Mouse (Mus musculus) embryo, embryonic 10.5 days (tissue): ENCODE data around the gene Osbpl6.
A peak's percentile ranks its signal among the peaks of the same experiment; 100 is the strongest.

Experiments
- DNase-seq: peaks from one replicate; pipeline ENCODE4 v3.0.0-alpha.2; 2015; ENCODE audit warnings: low spot score

Gene Osbpl6

DNA sequence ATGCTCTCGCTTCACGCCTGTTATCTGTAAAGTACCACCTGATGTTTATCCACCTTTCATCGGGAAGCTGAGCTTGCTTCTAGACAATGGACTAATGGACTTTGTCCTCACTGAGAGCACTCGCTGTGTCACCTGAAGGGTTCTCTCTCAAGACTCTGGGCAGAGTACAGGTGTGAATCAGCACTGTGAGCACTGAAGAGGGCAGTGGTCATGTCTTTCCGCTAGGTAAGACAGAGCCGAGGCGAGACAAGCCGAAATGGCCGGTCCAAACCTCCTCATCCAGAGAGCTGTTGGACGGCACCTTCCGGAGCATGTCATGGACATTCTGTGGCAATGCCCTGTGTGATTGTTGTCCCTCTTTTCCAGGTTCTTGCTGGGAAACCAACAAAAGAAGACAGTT, 92.6 kb downstream of the Osbpl6 start:
- no peak for DNase-seq

DNA sequence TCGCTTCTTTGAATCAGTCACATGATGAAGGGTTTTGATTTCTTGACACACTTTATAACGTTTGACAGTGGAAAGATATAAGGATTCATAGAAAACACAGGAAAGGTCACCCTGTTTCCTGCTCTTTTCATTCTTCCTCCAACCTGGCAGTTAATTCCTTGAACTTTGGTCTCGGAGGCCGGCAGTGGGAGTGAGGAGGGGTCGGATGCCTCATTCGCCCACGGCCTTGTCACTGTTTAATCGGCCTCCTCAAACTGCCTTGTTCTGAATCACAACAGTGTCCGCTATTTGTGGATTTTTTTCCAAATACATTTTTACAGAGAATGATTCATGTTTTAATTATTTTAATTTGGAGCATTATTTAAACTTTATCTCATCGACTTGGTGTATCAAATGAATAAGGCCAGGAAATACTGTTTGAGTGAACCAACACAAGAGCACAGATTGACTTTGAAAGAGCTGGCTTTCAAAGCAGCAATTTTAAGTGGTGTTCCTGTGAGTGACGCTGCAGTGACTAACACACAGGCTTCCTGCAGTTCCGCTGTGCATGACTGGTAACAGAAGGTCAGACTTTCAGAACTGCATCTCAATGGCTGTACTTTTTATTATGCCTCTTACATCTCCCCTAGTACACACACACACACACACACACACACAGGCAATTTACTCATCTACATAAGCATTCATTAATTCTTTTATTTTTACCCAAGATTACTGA, 98.0 kb downstream of the Osbpl6 start:
- peak; percentile 23 for DNase-seq

DNA sequence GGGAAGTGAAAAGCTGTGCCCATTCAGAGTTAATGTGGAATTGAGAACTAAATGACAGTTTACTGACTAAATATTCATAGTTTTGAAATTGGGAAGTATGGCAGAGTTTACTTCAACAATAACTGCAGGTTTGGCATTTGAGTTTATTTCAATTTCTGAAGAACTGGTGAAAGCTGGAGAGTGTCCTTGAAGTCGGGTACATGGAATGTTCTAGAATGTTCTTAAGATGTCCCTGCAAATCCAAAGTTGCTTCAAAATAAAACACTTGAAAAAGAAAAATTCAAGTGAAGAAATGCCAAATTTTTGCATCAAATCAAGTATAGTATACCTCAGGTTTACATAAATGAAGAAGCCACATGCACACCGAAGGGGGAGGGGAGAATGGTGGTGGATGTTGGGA, 98.7 kb downstream of the Osbpl6 start:
- DNase-seq: no peak

DNA sequence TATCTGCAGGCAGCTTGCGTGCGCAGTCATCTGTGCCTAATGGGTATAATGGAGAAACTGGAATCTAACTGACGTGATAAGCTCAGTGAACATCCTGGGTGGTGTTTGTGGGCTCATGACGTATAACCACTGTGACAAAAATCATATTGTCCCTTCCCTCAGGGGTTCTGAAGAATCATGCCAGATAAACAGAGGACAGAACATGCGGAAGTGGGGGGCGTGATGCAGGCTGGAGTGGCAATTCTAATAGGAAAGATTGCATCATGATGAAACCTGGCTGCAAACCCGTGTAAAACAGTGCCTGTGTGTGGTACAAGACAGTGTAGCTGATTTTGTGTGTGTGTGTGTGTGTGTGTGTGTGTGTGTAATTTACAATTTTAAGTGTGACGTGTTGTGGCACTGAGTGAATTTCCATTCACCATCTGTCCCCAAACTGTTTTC, 105.0 kb downstream of the Osbpl6 start:
- DNase-seq: no peak

DNA sequence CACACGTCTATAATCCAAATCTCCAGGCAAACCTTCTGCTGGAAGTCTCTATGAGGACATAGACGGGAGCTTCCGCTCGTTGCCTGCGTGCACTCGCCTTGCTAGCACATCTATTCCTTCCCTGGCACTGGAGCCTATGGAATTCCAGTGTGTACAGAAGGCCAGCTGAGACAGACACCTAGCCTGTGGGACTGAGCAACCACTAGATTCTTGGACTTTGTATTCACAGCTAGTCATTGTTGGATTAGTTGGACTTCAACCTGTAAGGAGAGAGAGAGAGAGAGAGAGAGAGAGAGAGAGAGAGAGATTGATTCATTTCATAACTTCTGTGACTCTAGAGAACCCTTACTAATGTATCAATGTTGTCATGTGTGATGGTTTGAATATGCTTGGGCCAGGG, 105.8 kb downstream of the Osbpl6 start:
- DNase-seq: no peak

DNA sequence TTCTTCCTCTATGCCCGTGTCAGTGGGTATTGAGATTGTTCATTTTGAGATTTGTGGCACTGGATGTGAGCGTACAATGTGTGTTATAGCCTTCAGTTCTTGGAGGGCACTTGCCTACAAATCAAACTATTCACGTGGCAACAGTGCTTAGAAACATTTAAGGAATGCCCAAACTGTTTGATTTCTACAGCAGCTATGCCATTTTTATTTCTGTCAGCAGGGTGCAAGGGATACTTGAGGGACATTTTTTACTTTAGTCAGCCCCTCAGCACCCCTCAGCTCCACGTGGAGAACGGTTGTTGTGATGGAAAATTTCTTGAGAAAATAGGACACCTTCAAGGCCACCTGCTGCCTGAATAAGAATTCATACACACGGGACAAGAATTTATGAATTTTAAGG, 106.6 kb downstream of the Osbpl6 start:
- no peak for DNase-seq

DNA sequence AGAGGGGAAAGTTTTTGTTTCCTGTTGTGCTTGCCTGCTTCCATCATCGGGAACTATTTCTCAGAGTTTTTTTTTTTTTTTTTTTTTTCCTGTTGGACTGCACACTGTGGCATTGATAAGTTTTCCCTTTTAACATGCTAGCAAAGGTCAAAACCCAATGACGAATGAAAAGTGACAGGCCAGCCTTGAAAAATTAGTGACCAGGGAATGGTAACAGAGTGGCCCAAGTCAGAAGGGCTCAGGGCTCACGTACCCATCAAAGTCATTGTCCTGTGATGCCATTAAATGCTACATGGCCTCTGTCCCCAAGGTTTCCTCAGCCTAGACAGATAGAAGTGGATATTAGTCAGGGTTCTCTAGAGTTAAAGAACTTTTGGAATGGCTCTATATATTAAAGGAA, 107.0 kb downstream of the Osbpl6 start:
- DNase-seq: no peak

DNA sequence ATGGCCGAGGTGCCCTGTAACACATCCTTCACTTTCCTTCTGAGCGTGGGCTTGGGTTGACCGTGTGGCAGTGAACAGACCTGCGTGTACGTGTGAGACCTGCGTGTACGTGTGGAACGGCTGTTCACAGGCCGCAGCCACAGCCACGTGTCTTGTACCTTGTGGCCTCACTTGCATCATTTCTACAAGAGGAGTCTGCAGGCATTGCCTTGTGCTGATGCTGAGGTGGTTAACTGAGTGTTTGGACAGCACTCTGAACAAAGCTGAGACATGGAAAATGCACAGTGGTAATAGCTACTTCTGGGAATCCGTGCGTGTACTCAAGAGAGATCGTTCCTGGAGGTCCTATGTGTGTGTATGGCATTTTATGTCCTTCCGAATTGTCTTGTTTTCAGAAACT, 111.2 kb downstream of the Osbpl6 start:
- no peak for DNase-seq

DNA sequence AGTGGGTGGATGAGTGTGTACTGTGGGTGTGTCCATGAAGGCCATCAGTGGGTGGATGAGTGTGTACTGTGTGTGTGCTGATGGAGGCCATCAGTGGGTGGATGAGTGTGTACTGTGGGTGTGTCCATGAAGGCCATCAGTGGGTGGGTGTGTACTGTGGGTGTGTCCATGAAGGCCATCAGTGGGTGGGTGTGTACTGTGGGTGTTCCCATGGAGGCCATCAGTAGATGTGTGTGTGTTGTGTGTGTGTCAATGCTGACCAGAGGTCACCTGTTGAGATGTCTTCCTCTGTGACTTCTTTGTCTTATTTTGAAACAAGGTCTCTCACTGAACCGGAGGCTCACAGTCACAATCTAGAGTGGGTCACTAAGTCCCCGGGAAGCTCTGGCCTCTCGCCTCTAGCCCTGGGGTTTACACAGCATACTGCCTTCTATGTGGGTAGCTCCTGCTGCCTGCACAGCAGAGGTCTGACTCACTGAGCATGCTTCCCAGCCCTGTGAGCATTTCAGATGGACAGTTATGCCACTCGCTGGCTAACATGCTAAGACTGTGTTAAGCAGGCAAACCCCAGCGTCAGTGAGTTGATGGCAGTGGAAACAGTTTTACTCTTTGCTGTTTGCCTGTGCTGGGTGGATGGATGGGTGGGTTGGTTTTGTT, 112.2 kb downstream of the Osbpl6 start:
- no peak for DNase-seq

DNA sequence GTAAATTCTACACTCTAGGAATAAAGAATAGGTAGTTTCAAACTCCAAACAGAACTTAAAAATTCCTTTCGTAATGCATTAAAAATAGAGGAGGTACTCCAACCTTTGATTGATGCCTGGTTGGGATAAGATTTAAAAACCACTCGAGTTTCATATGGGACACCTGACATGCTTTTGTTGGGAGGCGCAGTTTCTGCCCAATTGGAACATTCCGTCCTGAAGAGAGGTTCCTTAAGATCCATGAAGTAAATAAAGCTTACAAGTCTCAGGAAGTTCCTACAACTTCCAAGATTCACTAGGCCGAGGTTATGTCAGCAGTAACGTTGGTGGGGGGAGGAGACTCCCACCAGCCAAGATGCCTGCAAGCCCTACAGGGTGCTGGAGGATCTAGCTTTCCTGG, 115.3 kb downstream of the Osbpl6 start:
- DNase-seq: no peak

DNA sequence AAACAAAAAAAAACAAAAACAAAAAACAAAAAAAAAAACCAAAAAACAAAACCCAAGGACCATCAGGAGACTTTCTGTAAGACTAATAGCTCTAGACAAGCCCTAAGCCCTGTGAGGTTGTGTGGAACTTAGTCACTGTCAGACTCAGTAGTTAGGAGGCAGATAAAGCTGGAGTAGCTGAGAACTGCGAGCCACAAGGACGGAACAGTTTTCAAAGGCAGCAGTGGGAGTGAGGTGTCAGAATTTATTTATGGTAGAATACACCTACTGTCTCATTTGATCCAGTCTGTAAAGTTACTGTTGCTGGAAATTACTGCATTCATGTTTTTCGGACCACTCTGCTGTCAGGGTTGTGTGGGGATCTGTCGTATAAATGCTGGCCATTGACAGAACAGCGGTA, 118.1 kb downstream of the Osbpl6 start:
- DNase-seq: no peak

DNA sequence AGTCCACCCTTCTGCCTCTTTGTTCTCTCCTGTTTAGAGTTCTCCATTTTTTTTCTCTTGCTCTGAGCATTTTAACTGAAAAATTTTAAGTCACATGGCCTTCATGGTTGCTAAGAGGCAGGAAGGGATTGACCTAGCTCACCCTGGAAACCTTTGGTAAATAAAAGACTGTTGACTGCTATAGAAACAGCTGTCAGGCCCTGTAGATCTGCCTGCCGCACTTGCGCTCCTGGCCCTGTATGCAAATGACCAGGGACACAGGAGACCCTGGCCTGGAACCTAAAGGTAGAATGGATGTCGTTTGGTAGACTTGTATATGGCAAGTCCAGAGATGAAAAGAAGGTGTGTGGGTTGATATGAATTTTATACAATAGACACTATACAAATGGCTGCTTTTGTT, 119.3 kb downstream of the Osbpl6 start:
- no peak for DNase-seq

DNA sequence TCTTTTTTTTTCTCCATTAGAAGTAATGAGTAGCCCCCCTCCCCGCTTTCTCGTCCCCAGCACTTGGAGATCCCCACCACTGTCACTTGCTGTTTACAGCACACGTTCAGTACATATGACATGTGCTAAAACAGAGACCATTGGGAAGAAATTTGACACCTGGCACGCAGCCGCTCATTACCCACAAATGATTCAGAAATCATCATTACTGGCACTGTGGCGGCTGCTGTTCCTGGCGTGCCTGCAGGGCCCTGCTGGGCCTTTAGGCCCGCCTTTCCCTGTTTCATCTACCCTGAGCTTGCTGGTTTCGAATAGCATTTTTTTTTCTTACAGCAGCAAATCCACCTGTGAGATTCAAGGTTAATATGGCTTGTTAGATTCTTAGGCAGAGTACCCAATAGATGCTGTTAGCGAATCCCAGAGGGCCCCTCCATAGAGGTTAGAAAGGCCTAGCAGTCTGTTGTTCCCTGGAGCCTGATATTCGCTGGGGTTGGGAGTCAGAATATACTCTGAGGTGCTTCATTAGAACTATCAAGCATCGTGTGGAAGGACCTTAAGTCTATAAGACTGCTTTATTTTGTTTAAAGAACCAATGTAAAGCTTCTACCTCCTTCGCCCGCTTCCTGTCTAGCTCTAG, 126.3 kb downstream of the Osbpl6 start:
- no peak for DNase-seq

DNA sequence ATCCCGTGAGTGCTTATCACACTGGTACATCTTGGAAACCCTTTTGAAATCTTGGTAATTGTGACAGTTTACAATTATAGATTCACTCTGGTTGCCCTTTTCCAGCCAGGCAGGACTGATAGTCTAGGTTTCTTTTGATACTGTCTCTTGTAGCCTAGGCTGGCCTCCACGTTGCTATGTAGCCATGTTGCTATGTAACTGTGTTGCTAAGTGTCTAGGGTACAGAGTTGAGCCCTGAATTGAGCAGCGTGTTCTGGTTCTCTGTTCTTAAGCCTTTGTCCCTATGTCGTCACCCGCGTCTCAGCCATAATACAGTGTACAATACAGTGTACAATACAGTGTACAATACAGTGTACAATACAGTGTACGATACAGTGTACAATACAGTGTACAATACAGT, 128.6 kb downstream of the Osbpl6 start:
- peak; percentile 32 for DNase-seq

DNA sequence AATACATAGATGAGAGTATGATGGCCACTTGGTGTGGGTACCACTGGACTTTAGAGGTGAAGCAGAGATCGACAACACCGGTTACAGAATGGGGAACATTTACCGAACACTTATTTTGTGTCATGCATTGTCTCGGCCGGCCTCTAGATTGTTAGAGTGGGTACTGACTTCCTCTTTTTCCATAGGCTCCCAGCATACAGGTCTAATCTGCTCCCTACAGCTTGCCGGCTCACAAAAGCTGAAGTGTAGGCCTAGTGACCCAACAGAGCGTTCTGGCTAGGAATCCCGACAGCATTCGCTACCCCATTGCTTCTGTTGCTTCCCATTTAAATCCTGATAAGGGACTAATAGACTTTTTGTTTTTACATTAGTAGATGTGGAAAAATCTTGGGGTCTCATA, 135.6 kb downstream of the Osbpl6 start:
- no peak for DNase-seq

DNA sequence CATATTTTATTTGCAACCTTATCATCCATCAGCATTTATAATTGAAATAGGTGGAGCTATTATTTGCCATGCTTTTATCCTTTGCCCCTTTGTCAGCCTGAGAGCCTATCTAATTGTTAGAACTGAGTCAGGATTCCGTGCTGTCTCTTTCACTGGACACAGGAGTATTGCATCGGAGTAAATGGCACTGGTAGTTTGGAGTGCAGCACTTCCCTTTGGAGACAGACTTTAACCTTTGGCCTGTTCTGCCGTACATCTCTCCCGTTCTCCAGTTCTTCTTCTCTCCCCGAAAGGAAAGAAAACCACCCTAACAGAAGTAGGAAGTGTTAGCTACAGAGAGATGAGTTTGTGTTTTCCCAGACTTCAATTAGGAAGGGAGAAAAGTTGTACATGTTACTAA, 136.6 kb downstream of the Osbpl6 start:
- no peak for DNase-seq

DNA sequence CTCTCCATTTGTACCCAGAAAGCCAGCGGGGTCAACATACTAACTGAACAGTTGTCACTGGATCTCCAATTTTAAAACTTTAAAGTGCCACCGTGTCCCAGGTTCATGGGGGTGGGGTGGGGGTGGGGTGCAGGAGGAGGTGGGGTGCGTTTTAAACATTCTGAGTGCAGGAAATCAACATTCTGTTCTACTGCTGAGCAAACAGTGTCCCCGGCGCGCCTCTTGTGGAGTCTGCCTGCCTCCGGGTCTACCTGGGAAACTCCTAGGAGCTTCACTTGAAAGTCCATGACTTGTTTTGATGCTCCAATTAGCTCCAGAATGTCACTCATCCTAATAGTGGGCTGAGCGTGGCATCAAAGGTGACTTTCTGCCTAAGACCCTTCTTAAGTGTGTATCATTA, 139.2 kb downstream of the Osbpl6 start:
- DNase-seq: no peak

DNA sequence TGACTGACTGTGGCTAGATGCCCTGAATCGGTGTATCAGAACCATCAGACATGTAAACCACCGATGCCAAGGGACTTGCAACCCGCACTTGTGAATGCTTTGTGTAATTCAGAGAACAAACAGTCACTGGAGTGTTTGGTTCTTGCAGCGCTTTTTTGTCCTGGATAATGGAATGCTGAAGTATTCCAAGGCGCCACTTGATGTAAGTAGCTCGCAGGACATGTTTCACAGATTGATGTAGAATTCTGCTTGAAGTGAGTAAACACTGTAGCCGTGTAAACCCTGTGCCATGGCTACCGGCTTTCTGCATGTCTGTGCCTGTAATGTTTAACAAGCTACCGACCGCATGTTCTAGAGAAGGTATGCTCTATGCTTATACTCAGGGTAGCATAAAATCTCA, 141.9 kb downstream of the Osbpl6 start:
- DNase-seq: no peak

DNA sequence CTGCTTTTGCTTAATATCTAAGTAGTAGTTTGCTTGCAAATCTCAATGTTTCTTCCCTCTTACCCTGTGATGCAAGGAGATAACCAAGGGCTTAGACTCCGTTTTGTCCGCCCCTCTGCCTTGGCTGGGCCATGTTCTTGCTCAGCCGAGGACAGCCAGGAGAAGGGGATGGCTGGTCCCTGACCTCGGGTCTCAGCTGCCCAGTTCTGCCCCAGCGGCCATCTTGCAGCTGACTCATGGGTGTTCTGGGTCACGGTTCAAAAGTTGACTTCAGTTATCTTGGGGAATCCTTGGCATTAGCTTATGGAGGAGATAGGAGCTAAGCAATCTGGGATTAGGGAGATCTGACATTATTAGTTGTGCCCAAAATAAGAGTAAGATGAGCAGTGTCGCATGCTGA, 142.5 kb downstream of the Osbpl6 start:
- DNase-seq: no peak

DNA sequence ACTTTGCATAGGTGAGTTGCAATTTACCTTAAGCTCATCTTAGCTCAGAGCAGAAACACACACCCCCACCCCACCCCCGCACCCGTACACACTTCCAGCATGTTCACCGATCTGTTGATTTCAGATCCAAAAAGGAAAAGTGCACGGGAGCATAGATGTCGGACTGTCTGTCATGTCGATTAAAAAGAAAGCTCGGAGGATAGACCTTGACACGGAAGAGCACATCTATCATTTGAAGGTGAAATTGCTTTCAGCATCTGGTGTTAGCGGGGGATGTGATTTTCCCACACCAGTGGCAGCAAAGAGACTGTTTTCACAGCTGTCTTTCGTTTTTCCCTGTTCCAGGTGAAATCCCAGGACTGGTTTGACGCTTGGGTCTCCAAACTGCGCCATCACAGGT, 143.0 kb downstream of the Osbpl6 start:
- DNase-seq: peak; percentile 17

DNA sequence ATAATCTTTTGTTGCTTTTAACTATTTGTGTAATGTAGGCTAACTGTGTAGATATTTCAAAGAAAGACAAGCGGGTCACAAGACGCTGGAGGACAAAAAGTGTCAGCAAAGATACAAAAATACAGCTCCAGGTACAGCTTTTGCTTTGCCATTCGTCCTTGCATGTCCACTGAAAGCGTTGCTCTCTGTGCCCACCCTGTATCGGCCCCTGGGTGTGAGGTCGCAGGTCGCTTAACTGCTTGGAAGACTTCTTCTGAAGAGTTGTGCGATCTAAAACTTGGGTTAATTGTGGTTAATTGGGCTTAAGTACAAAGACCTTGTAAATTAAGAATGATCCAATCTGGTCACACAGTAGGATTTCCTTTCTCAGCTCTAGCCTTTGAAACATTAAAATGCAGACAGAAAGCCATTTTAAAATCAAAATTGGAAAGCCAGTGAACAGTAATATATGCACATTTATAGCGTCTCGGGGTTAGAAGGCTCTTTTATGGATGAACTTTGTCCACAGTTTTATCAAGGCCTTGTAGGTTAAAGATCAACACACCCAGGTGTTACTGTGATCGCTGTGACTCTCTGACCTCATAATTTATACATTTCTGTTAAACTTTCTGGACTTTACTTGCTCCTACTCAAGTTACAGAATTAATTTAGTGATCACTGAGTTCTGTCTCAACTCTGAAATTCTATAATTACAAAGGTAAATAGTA, 149.7 kb downstream of the Osbpl6 start:
- DNase-seq: no peak

DNA sequence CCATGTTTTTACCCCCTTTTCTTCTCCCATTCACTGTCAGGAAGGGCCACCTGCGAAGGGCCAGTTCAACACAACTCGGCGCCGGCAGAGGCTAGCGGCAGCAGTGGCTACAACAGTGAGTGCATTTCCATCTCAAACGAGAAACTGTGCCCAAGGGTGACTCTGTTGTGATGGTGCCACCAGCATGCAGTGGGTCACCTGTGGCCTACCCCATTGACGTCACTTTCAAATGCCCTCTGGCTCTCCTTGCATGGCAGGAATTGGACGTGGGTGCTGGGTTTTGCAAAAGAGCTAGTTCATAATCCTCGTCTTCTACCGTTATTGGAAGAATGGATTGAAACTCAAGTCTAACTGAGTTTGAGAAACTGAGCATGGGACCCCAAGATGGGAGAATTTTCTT, 153.8 kb downstream of the Osbpl6 start:
- DNase-seq: no peak

DNA sequence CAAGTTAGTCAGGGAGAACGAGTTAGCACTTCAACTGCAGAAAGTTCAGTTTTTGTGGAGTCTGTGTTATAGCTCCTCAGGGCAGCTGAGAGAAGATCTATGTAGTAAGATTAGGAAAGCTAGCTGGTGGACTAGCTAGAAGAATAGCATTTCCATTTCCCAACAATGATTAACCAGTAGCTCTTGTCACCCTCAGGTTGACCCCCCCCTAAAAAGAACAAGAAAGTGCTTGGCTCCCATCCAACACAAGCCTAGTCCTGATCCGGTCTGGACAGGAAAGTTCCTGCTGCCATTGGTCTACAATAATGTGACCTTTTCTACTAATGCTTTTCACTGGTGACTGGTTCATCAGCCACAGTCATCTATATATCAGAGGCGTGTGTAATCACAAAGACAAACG, 157.6 kb downstream of the Osbpl6 start:
- no peak for DNase-seq
